Mouse (Mus musculus): ENCODE results near the gene Fam19a1. TPM values are rescaled to one million over a fixed set of nuclear protein-coding genes. Genes with fewer than 3 reads are reported as not detected.

Fam19a1 gene
- polyA plus RNA-seq, 1 experiment, result not detected

DNA sequence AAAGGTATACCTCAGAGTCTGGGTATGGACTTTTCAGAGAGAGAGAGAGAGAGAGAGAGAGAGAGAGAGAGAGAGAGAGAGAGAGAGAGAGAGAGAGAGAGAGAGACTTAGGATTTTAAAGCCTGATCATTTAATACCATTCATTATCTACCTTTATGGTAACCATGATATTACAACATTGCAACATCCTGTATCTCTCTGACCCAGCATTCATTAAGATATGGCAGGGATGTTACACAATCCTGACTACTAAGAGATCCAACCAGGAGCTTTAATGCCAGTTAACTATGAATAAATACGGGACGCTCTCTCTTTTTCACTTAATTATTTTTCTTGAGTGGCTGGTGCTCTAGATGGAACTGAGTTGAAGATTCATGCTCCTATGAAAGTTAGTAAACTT lies 92.4 kb downstream of the Fam19a1 start:
- TF ChIP-seq TAL1 (IDR thresholded peaks at IDR 0.05; ENCODE audit: low read length) (no peak), GATA1 (IDR thresholded peaks at IDR 0.05; ENCODE audit: low read length) (no peak)

DNA sequence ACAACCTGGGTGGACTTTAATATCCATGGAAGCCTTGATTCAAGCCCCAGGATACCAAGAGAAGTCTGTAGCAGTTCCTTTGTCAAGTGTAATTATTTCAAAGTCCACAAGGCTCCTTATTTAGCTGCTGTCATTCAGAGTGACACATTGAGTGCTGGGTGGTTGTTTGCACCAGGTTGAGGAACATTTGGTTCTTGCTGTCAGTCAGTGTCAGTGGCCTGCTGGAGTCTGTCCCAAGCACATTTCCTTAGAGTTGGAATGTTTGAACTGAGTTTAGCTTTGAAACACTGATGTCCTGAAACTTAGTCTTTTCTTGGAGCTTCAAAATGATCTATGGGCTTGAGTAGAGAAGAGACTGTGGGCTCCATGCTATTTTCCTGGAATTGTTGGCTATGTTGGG lies 121.9 kb downstream of the Fam19a1 start:
- no peaks in the 10 kb centered on the region for H3K36me3 ChIP-seq (ENCODE audit: control insufficient read depth)
- TF ChIP-seq GATA1 (IDR thresholded peaks at IDR 0.05; ENCODE audit: low read length) (no peak), TAL1 (IDR thresholded peaks at IDR 0.05; ENCODE audit: low read length) (no peak)
- H3K4me1 ChIP-seq (ENCODE audit: control insufficient read depth), result no peaks in the 10 kb centered on the region
- H3K27me3 ChIP-seq (ENCODE audit: control insufficient read depth), result no peaks in the 10 kb centered on the region
- no peaks in the 10 kb centered on the region; the same call in 1 of the 2 replicates for H3K9me3 ChIP-seq (ENCODE audit: control insufficient read depth, low read length)
- H3K4me3 ChIP-seq (replicated peaks), result no peak overlapping the region

More for the DNA sequence above, 92.4 kb downstream of the Fam19a1 start:
- Histone ChIP-seq H3K27me3 (ENCODE audit: control insufficient read depth) (no peaks in the 10 kb centered on the region), H3K4me3 (replicated peaks) (no peak overlapping the region), H3K4me1 (ENCODE audit: control insufficient read depth) (no peaks in the 10 kb centered on the region), H3K36me3 (ENCODE audit: control insufficient read depth) (no peaks in the 10 kb centered on the region), H3K9me3 (ENCODE audit: control insufficient read depth, low read length) (peaks cover 3% of the 10 kb centered on the region)

DNA sequence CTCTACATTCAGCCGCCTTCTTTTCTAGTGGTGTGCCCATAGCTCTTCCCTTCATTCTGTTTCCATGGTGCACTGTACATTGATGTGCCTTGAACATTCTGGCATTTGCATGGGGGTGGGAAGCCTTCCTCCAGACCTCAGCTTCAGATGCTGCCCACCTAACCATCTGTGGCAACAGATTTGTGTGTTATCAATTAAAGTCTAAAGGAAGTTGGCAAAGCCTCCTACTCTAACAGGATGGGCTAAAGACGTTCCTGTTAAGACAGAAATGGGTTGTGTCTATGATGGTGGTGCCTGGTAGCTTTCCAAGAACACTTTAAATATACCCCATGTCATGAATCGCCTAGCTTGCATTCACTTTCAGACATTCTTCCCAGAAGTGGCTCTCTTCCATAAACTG lies 131.4 kb downstream of the Fam19a1 start:
- TF ChIP-seq GATA1 (IDR thresholded peaks at IDR 0.05; ENCODE audit: low read length) (no peak), TAL1 (IDR thresholded peaks at IDR 0.05; ENCODE audit: low read length) (no peak)
- H3K9me3 ChIP-seq (ENCODE audit: control insufficient read depth, low read length), result peaks cover 2% of the 10 kb centered on the region; the same call in 1 of the 2 replicates
- H3K27me3 ChIP-seq (ENCODE audit: control insufficient read depth), result no peaks in the 10 kb centered on the region
- H3K4me3 ChIP-seq (replicated peaks), result no peak overlapping the region
- no peaks in the 10 kb centered on the region for H3K4me1 ChIP-seq (ENCODE audit: control insufficient read depth)
- no peaks in the 10 kb centered on the region for H3K36me3 ChIP-seq (ENCODE audit: control insufficient read depth)

- no peaks in the 10 kb centered on the region for H3K9me3 ChIP-seq (ENCODE audit: control insufficient read depth, low read length)
- no peaks in the 10 kb centered on the region for H3K27me3 ChIP-seq (ENCODE audit: control insufficient read depth)
- no peaks in the 10 kb centered on the region for H3K4me1 ChIP-seq (ENCODE audit: control insufficient read depth)
- TF ChIP-seq GATA1 (IDR thresholded peaks at IDR 0.05; ENCODE audit: low read length) (no peak), TAL1 (IDR thresholded peaks at IDR 0.05; ENCODE audit: low read length) (no peak)
- H3K4me3 ChIP-seq (replicated peaks), result no peak overlapping the region
- no peaks in the 10 kb centered on the region for H3K36me3 ChIP-seq (ENCODE audit: control insufficient read depth)
Measured at GRCm38 (mm10) chr6:96252001-96252400, 139.0 kb downstream of the Fam19a1 start.

GRCm38 (mm10) chr6:96254815-96255214 lies 141.9 kb downstream of the Fam19a1 start:
- Histone ChIP-seq H3K9me3 (ENCODE audit: control insufficient read depth, low read length) (no peaks in the 10 kb centered on the region), H3K4me3 (replicated peaks) (no peak overlapping the region), H3K36me3 (ENCODE audit: control insufficient read depth) (no peaks in the 10 kb centered on the region), H3K27me3 (ENCODE audit: control insufficient read depth) (no peaks in the 10 kb centered on the region), H3K4me1 (ENCODE audit: control insufficient read depth) (no peaks in the 10 kb centered on the region)
- no peak for TF ChIP-seq GATA1 (IDR thresholded peaks at IDR 0.05; ENCODE audit: low read length)
- TF ChIP-seq TAL1 (IDR thresholded peaks at IDR 0.05; ENCODE audit: low read length), result no peak

DNA sequence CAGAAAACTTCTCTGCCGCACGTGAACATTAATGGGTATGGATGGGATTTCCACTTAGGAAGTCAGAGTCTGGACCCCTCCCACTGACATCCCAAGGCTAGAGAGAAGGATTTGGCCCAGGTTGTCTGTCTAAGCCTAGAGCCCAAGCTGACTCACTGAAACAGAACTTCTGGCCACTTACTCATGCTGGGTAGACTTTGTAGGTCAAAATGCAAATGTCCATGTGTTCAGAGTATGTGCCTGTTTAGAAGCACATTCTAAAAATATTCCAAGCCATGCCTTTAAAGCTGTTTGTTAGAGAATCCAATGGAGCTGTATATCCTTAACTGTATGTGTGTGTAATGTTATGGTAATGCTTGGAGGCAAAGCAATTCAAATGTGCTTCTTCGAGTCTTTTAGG lies 145.7 kb downstream of the Fam19a1 start:
- H3K4me3 ChIP-seq (replicated peaks), result no peak overlapping the region
- no peak for TF ChIP-seq TAL1 (IDR thresholded peaks at IDR 0.05; ENCODE audit: low read length)
- TF ChIP-seq GATA1 (IDR thresholded peaks at IDR 0.05; ENCODE audit: low read length), result no peak
- H3K9me3 ChIP-seq (ENCODE audit: control insufficient read depth, low read length), result no peaks in the 10 kb centered on the region
- H3K4me1 ChIP-seq (ENCODE audit: control insufficient read depth), result no peaks in the 10 kb centered on the region
- no peaks in the 10 kb centered on the region for H3K27me3 ChIP-seq (ENCODE audit: control insufficient read depth)
- H3K36me3 ChIP-seq (ENCODE audit: control insufficient read depth), result no peaks in the 10 kb centered on the region

GRCm38 (mm10) chr6:96266456-96266855 lies 153.5 kb downstream of the Fam19a1 start:
- TF ChIP-seq TAL1 (IDR thresholded peaks at IDR 0.05; ENCODE audit: low read length) (no peak), GATA1 (IDR thresholded peaks at IDR 0.05; ENCODE audit: low read length) (no peak)
- Histone ChIP-seq H3K9me3 (ENCODE audit: control insufficient read depth, low read length) (no peaks in the 10 kb centered on the region), H3K36me3 (ENCODE audit: control insufficient read depth) (no peaks in the 10 kb centered on the region)

GRCm38 (mm10) chr6:96268788-96269187 lies 155.8 kb downstream of the Fam19a1 start:
- Histone ChIP-seq H3K36me3 (ENCODE audit: control insufficient read depth) (no peaks in the 10 kb centered on the region), H3K4me3 (replicated peaks) (no peak overlapping the region), H3K27me3 (ENCODE audit: control insufficient read depth) (no peaks in the 10 kb centered on the region), H3K9me3 (ENCODE audit: control insufficient read depth, low read length) (no peaks in the 10 kb centered on the region), H3K4me1 (ENCODE audit: control insufficient read depth) (no peaks in the 10 kb centered on the region)
- no peak for TF ChIP-seq TAL1 (IDR thresholded peaks at IDR 0.05; ENCODE audit: low read length)

More at GRCm38 (mm10) chr6:96266456-96266855, 153.5 kb downstream of the Fam19a1 start:
- Histone ChIP-seq H3K4me3 (replicated peaks) (no peak overlapping the region), H3K27me3 (ENCODE audit: control insufficient read depth) (no peaks in the 10 kb centered on the region), H3K4me1 (ENCODE audit: control insufficient read depth) (no peaks in the 10 kb centered on the region)

DNA sequence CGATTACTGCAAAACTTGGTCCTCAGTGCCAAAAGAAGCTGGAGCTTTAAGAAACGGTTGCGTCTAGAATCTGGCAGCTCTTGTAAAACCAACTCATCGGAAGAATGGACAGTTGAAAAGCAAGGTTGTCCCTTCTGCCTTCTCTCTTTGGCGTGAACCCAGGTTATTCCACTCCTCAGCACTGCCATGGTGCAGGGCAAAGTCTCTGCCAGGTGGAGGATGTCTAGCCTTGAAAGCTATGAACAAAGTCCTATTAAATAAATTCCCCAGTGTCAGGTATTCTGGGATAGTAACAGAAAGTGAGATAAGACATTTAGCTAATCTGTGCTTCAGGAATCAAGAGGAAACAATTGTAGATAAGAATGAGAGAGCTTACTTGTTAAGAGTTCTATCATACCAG lies 157.5 kb downstream of the Fam19a1 start:
- Histone ChIP-seq H3K36me3 (ENCODE audit: control insufficient read depth) (no peaks in the 10 kb centered on the region), H3K9me3 (ENCODE audit: control insufficient read depth, low read length) (no peaks in the 10 kb centered on the region), H3K27me3 (ENCODE audit: control insufficient read depth) (no peaks in the 10 kb centered on the region), H3K4me1 (ENCODE audit: control insufficient read depth) (no peaks in the 10 kb centered on the region), H3K4me3 (replicated peaks) (no peak overlapping the region)
- TF ChIP-seq TAL1 (IDR thresholded peaks at IDR 0.05; ENCODE audit: low read length) (no peak), GATA1 (IDR thresholded peaks at IDR 0.05; ENCODE audit: low read length) (no peak)

DNA sequence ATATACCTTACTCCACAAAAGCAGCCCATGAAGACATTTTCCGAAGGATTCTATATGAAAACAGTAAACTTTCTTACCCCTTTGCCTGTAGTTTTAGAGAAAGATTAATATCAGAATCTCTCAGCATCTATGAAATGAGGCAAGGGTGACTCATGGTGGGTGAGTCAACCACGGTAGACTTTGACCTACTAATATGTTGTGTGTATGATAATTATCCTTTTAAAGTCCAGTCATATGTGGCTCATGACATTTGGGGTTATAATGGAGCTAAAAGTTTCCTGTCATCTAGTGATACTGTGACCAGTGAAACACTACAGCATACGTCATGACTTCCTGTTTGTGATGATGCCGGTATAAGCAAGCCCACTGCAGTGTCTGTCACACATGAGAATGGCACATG lies 170.8 kb downstream of the Fam19a1 start:
- Histone ChIP-seq H3K4me1 (ENCODE audit: control insufficient read depth) (no peaks in the 10 kb centered on the region), H3K27me3 (ENCODE audit: control insufficient read depth) (no peaks in the 10 kb centered on the region), H3K4me3 (replicated peaks) (no peak overlapping the region), H3K9me3 (ENCODE audit: control insufficient read depth, low read length) (no peaks in the 10 kb centered on the region; the same call in 1 of the 2 replicates), H3K36me3 (ENCODE audit: control insufficient read depth) (no peaks in the 10 kb centered on the region)
- TF ChIP-seq TAL1 (IDR thresholded peaks at IDR 0.05; ENCODE audit: low read length) (no peak), GATA1 (IDR thresholded peaks at IDR 0.05; ENCODE audit: low read length) (no peak)
